Comparison of ENCODE assay signal across 8 mouse cellular contexts in genomic region chr6:83166243-83166630, GRCm38 (mm10). TPM values are rescaled to one million over a fixed set of nuclear protein-coding genes. Genes with fewer than 3 reads are reported as not detected.
A peak's percentile ranks its signal among the peaks of the same experiment; 100 is the strongest.
DNase-seq lines count a peak whose midpoint lies in the region; ATAC-seq and TF ChIP-seq lines count a peak whose summit lies in the region.

No protein-coding gene starts in this region.

- H3K9ac ChIP-seq in intestine, embryonic 16.5 days (ENCODE audit: low read depth, low read length): peak overlapping the region; percentile 93

- no peaks in the 10 kb centered on the region for H3K27me3 ChIP-seq in cerebellum, adult 2 months (ENCODE audit: control insufficient read depth, insufficient read depth, low read length)
- peaks cover 6% of the 10 kb centered on the region; the same call in 1 of the 2 replicates for H3K27me3 ChIP-seq in intestine, embryonic 16.5 days (replicated peaks; ENCODE audit: control insufficient read depth, insufficient read depth, low read length)

- no peak for TF ChIP-seq CTCF in cerebellum, adult 2 months (IDR thresholded peaks at IDR 0.05; ENCODE audit: borderline replicate concordance, insufficient read depth, low read depth, low read length)

- under 1% methylated on average over 12 of the region's 12 CpGs for WGBS in cerebellum, adult 2 months
- WGBS in intestine, embryonic 16.5 days: under 1% methylated on average over 12 of the region's 12 CpGs

- DNase-seq in cerebellum, adult 2 months: no peak
- no peak for DNase-seq in cerebellum, adult 11-12 months
- peak; percentile 63 for DNase-seq in 3T3-L1 (ENCODE audit: low read depth, low spot score)
- DNase-seq in naive thymus-derived CD4-positive, alpha-beta T cell, adult 2 months (ENCODE audit: low read depth): peak; percentile 70
- no peak for DNase-seq in right cerebral cortex, postnatal 10 days (ENCODE audit: low spot score in 2 of 2)
- DNase-seq in gastrocnemius, postnatal 10 days: no peak

- no peaks in the 10 kb centered on the region for H3K36me3 ChIP-seq in intestine, embryonic 16.5 days (ENCODE audit: control insufficient read depth, insufficient read depth, low read length)

- H3K27ac ChIP-seq in cerebellum, adult 2 months (ENCODE audit: insufficient read depth, low read length): peak overlapping the region; percentile 16; the same call in 1 of the 2 replicates
- H3K27ac ChIP-seq in intestine, embryonic 16.5 days (ENCODE audit: low read length): peak overlapping the region; percentile 84

- H3K9me3 ChIP-seq in intestine, embryonic 16.5 days (ENCODE audit: control insufficient read depth, low read length): no peaks in the 10 kb centered on the region

- peak; percentile 35 for ATAC-seq in common myeloid progenitor, adult 5-6 weeks (replicated peaks; ENCODE audit: low read depth, poor library complexity, severe bottlenecking)
- peak; percentile 17 for ATAC-seq in intestine, embryonic 16.5 days

- H3K4me1 ChIP-seq in cerebellum, adult 2 months (ENCODE audit: control insufficient read depth, insufficient read depth, low read length): peaks cover 17% of the 10 kb centered on the region; the same call in 1 of the 2 replicates
- peaks cover 14% of the 10 kb centered on the region for H3K4me1 ChIP-seq in intestine, embryonic 16.5 days (ENCODE audit: control insufficient read depth, insufficient read depth, low read length)

- H3K4me3 ChIP-seq in cerebellum, adult 2 months (replicated peaks; ENCODE audit: insufficient read depth, low read depth, low read length): peak overlapping the region; percentile 66
- H3K4me3 ChIP-seq in intestine, embryonic 16.5 days (ENCODE audit: low read length): peak overlapping the region; percentile 97

- TF ChIP-seq POLR2A in cerebellum, adult 2 months (IDR thresholded peaks at IDR 0.05; ENCODE audit: borderline replicate concordance, insufficient read depth, low read length): no peak

- H3K4me2 ChIP-seq in intestine, embryonic 16.5 days (ENCODE audit: low read depth, low read length): peak overlapping the region; percentile 77

RNA-seq across cellular contexts. Expression of gene Dctn1, which starts 0.5 kb away (rescaled TPM):
- polyA plus RNA-seq in cerebellum, adult 2 months (2012; rRNA removed): 394 and 406 TPM in 2 replicates
- 50.2 and 52.2 TPM in 2 replicates for total RNA-seq in common myeloid progenitor, adult 5-6 weeks (2017)
- 73.5 and 84.5 TPM in 2 replicates for polyA plus RNA-seq in intestine, embryonic 16.5 days (2015; fragmentation: Nextera tagmentation; extraction: Ambion mirVana)
- 100 to 1,000 TPM; 126 to 132 TPM for total RNA-seq in gastrocnemius, postnatal 10 days (2021)

RNA-seq across cellular contexts. Expression of gene 1700003E16Rik, which starts 10.0 kb away (rescaled TPM):
- 6.6 and 8.1 TPM in 2 replicates for polyA plus RNA-seq in cerebellum, adult 2 months (2012; rRNA removed)
- total RNA-seq in common myeloid progenitor, adult 5-6 weeks (2017): not detected in 2 replicates
- polyA plus RNA-seq in intestine, embryonic 16.5 days (2015; fragmentation: Nextera tagmentation; extraction: Ambion mirVana): 1.9 and 2.4 TPM in 2 replicates
- total RNA-seq in gastrocnemius, postnatal 10 days (2021): under 1 TPM in 1 of 2 experiments, not detected in 1; 0.23 TPM

RNA-seq across cellular contexts. Expression of gene Wdr54, which starts 10.0 kb away (rescaled TPM):
- polyA plus RNA-seq in cerebellum, adult 2 months (2012; rRNA removed): 22.7 and 29.1 TPM in 2 replicates
- not detected in 2 replicates for total RNA-seq in common myeloid progenitor, adult 5-6 weeks (2017)
- 2.9 and 4.6 TPM in 2 replicates for polyA plus RNA-seq in intestine, embryonic 16.5 days (2015; fragmentation: Nextera tagmentation; extraction: Ambion mirVana)
- total RNA-seq in gastrocnemius, postnatal 10 days (2021): 1 to 10 TPM in 1 of 2 experiments, under 1 TPM in 1; 0.43 to 1.4 TPM

RNA-seq across cellular contexts. Expression of gene Rtkn, which starts 31.0 kb away (rescaled TPM):
- 88.8 and 97.2 TPM in 2 replicates for polyA plus RNA-seq in cerebellum, adult 2 months (2012; rRNA removed)
- total RNA-seq in common myeloid progenitor, adult 5-6 weeks (2017): 0.96 and 3.9 TPM in 2 replicates
- 24.4 and 26.1 TPM in 2 replicates for polyA plus RNA-seq in intestine, embryonic 16.5 days (2015; fragmentation: Nextera tagmentation; extraction: Ambion mirVana)
- 10 to 100 TPM; 22.3 to 24.5 TPM for total RNA-seq in gastrocnemius, postnatal 10 days (2021)

RNA-seq across cellular contexts. Expression of gene Ino80b, which starts 41.0 kb away (rescaled TPM):
- polyA plus RNA-seq in cerebellum, adult 2 months (2012; rRNA removed): 25.1 and 25.3 TPM in 2 replicates
- total RNA-seq in common myeloid progenitor, adult 5-6 weeks (2017): 40.2 and 58.8 TPM in 2 replicates
- polyA plus RNA-seq in intestine, embryonic 16.5 days (2015; fragmentation: Nextera tagmentation; extraction: Ambion mirVana): 8.2 and 8.8 TPM in 2 replicates
- total RNA-seq in gastrocnemius, postnatal 10 days (2021): 10 to 100 TPM; 13.1 to 15.2 TPM

Comparison
In these comparisons a context has a peak if more than half of its experiments do, and no peak if none do; other contexts are left out.
1. DNase-seq: peak in 3T3-L1 (single experiment) and naive thymus-derived CD4-positive, alpha-beta T cell, adult 2 months (single experiment); none in cerebellum, adult 2 months (0 of 2), cerebellum, adult 11-12 months (single experiment), right cerebral cortex, postnatal 10 days (0 of 2) and gastrocnemius, postnatal 10 days (single experiment).